Mouse (Mus musculus): ENCODE results near the gene Dnajc1. TPM values are rescaled to one million over a fixed set of nuclear protein-coding genes. Genes with fewer than 3 reads are reported as not detected.

The Dnajc1 gene
- polyA plus RNA-seq, 1 experiment from 2014 or later: 32.9 TPM

- no peaks in the 10 kb centered on the region for H3K9me3 ChIP-seq (ENCODE audit: control insufficient read depth, low read length)
- no peak overlapping the region for H3K4me2 ChIP-seq (ENCODE audit: low read depth, low read length)
- no peak overlapping the region for H3K4me3 ChIP-seq (ENCODE audit: low read length)
- WGBS: 75% methylated on average over 4 of the region's 4 CpGs
- no peak for ATAC-seq (ENCODE audit: low read depth)
- H3K4me1 ChIP-seq (replicated peaks; ENCODE audit: control insufficient read depth, insufficient read depth, low read length): no peaks in the 10 kb centered on the region
- no peaks in the 10 kb centered on the region for H3K27me3 ChIP-seq (ENCODE audit: control insufficient read depth, insufficient read depth, low read depth, low read length)
- peaks cover 40% of the 10 kb centered on the region for H3K36me3 ChIP-seq (ENCODE audit: control insufficient read depth, insufficient read depth, low read length)
- no peak overlapping the region for H3K9ac ChIP-seq (ENCODE audit: low read length)
- no peak overlapping the region for H3K27ac ChIP-seq (ENCODE audit: low read length)
Observed at GRCm38 (mm10) chr2:18209948-18210347, 182.7 kb downstream of the Dnajc1 start.

GRCm38 (mm10) chr2:18209211-18209823 is 183.3 kb downstream of the Dnajc1 start:
- H3K27ac ChIP-seq (ENCODE audit: low read length): no peak overlapping the region
- 87% methylated on average over 7 of the region's 7 CpGs for WGBS
- no peaks in the 10 kb centered on the region for H3K9me3 ChIP-seq (ENCODE audit: control insufficient read depth, low read length)
- no peaks in the 10 kb centered on the region for H3K4me1 ChIP-seq (replicated peaks; ENCODE audit: control insufficient read depth, insufficient read depth, low read length)
- H3K36me3 ChIP-seq (ENCODE audit: control insufficient read depth, insufficient read depth, low read length): peaks cover 36% of the 10 kb centered on the region
- no peak for ATAC-seq (ENCODE audit: low read depth)
- no peak overlapping the region for H3K9ac ChIP-seq (ENCODE audit: low read length)
- H3K27me3 ChIP-seq (ENCODE audit: control insufficient read depth, insufficient read depth, low read depth, low read length): no peaks in the 10 kb centered on the region
- H3K4me3 ChIP-seq (ENCODE audit: low read length): no peak overlapping the region
- no peak overlapping the region for H3K4me2 ChIP-seq (ENCODE audit: low read depth, low read length)

- peaks cover 35% of the 10 kb centered on the region for H3K36me3 ChIP-seq (ENCODE audit: control insufficient read depth, insufficient read depth, low read length)
- H3K4me2 ChIP-seq (ENCODE audit: low read depth, low read length): no peak overlapping the region
- no peak overlapping the region for H3K9ac ChIP-seq (ENCODE audit: low read length)
- H3K27me3 ChIP-seq (ENCODE audit: control insufficient read depth, insufficient read depth, low read depth, low read length): no peaks in the 10 kb centered on the region
- no peak overlapping the region for H3K27ac ChIP-seq (ENCODE audit: low read length)
- 74% methylated on average over 6 of the region's 6 CpGs for WGBS
- no peak for ATAC-seq (ENCODE audit: low read depth)
- no peaks in the 10 kb centered on the region for H3K4me1 ChIP-seq (replicated peaks; ENCODE audit: control insufficient read depth, insufficient read depth, low read length)
- H3K9me3 ChIP-seq (ENCODE audit: control insufficient read depth, low read length): no peaks in the 10 kb centered on the region
- H3K4me3 ChIP-seq (ENCODE audit: low read length): no peak overlapping the region
Observed at GRCm38 (mm10) chr2:18208578-18208977, 184.1 kb downstream of the Dnajc1 start.

GRCm38 (mm10) chr2:18206811-18207210 is 185.8 kb downstream of the Dnajc1 start:
- H3K36me3 ChIP-seq (ENCODE audit: control insufficient read depth, insufficient read depth, low read length): peaks cover 41% of the 10 kb centered on the region
- H3K4me2 ChIP-seq (ENCODE audit: low read depth, low read length): no peak overlapping the region
- no peak for ATAC-seq (ENCODE audit: low read depth)
- 81% methylated on average over 10 of the region's 10 CpGs for WGBS
- H3K27me3 ChIP-seq (ENCODE audit: control insufficient read depth, insufficient read depth, low read depth, low read length): no peaks in the 10 kb centered on the region
- H3K4me1 ChIP-seq (replicated peaks; ENCODE audit: control insufficient read depth, insufficient read depth, low read length): no peaks in the 10 kb centered on the region
- no peak overlapping the region for H3K9ac ChIP-seq (ENCODE audit: low read length)
- H3K9me3 ChIP-seq (ENCODE audit: control insufficient read depth, low read length): no peaks in the 10 kb centered on the region
- H3K4me3 ChIP-seq (ENCODE audit: low read length): no peak overlapping the region
- H3K27ac ChIP-seq (ENCODE audit: low read length): no peak overlapping the region

- WGBS: 77% methylated on average over 3 of the region's 3 CpGs
- Histone ChIP-seq H3K36me3 (ENCODE audit: control insufficient read depth, insufficient read depth, low read length) (peaks cover 36% of the 10 kb centered on the region), H3K9me3 (ENCODE audit: control insufficient read depth, low read length) (no peaks in the 10 kb centered on the region), H3K9ac (ENCODE audit: low read length) (no peak overlapping the region), H3K27ac (ENCODE audit: low read length) (no peak overlapping the region), H3K27me3 (ENCODE audit: control insufficient read depth, insufficient read depth, low read depth, low read length) (no peaks in the 10 kb centered on the region), H3K4me2 (ENCODE audit: low read depth, low read length) (no peak overlapping the region), H3K4me1 (replicated peaks; ENCODE audit: control insufficient read depth, insufficient read depth, low read length) (no peaks in the 10 kb centered on the region), H3K4me3 (ENCODE audit: low read length) (no peak overlapping the region)
- ATAC-seq (ENCODE audit: low read depth): 0 out of 2 replicates have a peak, but pooled peaks have one; percentile 17
Observed at GRCm38 (mm10) chr2:18205118-18205517, 187.5 kb downstream of the Dnajc1 start.

- no peak for ATAC-seq (ENCODE audit: low read depth)
- Histone ChIP-seq H3K9me3 (ENCODE audit: control insufficient read depth, low read length) (no peaks in the 10 kb centered on the region), H3K27ac (ENCODE audit: low read length) (no peak overlapping the region), H3K4me3 (ENCODE audit: low read length) (no peak overlapping the region), H3K27me3 (ENCODE audit: control insufficient read depth, insufficient read depth, low read depth, low read length) (no peaks in the 10 kb centered on the region), H3K36me3 (ENCODE audit: control insufficient read depth, insufficient read depth, low read length) (peaks cover 26% of the 10 kb centered on the region), H3K4me1 (replicated peaks; ENCODE audit: control insufficient read depth, insufficient read depth, low read length) (no peaks in the 10 kb centered on the region), H3K9ac (ENCODE audit: low read length) (no peak overlapping the region), H3K4me2 (ENCODE audit: low read depth, low read length) (no peak overlapping the region)
- 95% methylated on average over 4 of the region's 4 CpGs for WGBS
Observed at GRCm38 (mm10) chr2:18202923-18203322, 189.7 kb downstream of the Dnajc1 start.

GRCm38 (mm10) chr2:18201820-18202462 is 190.7 kb downstream of the Dnajc1 start:
- WGBS: 56% methylated on average over 1 of the region's 1 CpGs
- no peak overlapping the region for H3K9ac ChIP-seq (ENCODE audit: low read length)
- H3K27me3 ChIP-seq (ENCODE audit: control insufficient read depth, insufficient read depth, low read depth, low read length): no peaks in the 10 kb centered on the region
- no peak overlapping the region for H3K4me3 ChIP-seq (ENCODE audit: low read length)
- no peak overlapping the region for H3K4me2 ChIP-seq (ENCODE audit: low read depth, low read length)
- H3K36me3 ChIP-seq (ENCODE audit: control insufficient read depth, insufficient read depth, low read length): peaks cover 28% of the 10 kb centered on the region
- H3K4me1 ChIP-seq (replicated peaks; ENCODE audit: control insufficient read depth, insufficient read depth, low read length): no peaks in the 10 kb centered on the region
- no peak for ATAC-seq (ENCODE audit: low read depth)
- no peak overlapping the region for H3K27ac ChIP-seq (ENCODE audit: low read length)
- no peaks in the 10 kb centered on the region for H3K9me3 ChIP-seq (ENCODE audit: control insufficient read depth, low read length)

GRCm38 (mm10) chr2:18195691-18196396 is 196.8 kb downstream of the Dnajc1 start:
- WGBS: 43% methylated on average over 3 of the region's 3 CpGs
- H3K27ac ChIP-seq (ENCODE audit: low read length): peak overlapping the region; percentile 71
- no peak overlapping the region for H3K4me2 ChIP-seq (ENCODE audit: low read depth, low read length)
- no peaks in the 10 kb centered on the region for H3K27me3 ChIP-seq (ENCODE audit: control insufficient read depth, insufficient read depth, low read depth, low read length)
- H3K4me1 ChIP-seq (replicated peaks; ENCODE audit: control insufficient read depth, insufficient read depth, low read length): 0 out of 2 replicates have a peak, but pooled peaks cover 3% of the 10 kb centered on the region
- peak; percentile 96 for ATAC-seq (ENCODE audit: low read depth)
- no peak overlapping the region for H3K4me3 ChIP-seq (ENCODE audit: low read length)
- peaks cover 9% of the 10 kb centered on the region; the same call in 1 of the 2 replicates for H3K36me3 ChIP-seq (ENCODE audit: control insufficient read depth, insufficient read depth, low read length)
- H3K9me3 ChIP-seq (ENCODE audit: control insufficient read depth, low read length): no peaks in the 10 kb centered on the region
- no peak overlapping the region for H3K9ac ChIP-seq (ENCODE audit: low read length)

GRCm38 (mm10) chr2:18195285-18195684 is 197.3 kb downstream of the Dnajc1 start:
- H3K36me3 ChIP-seq (ENCODE audit: control insufficient read depth, insufficient read depth, low read length): peaks cover 9% of the 10 kb centered on the region; the same call in 1 of the 2 replicates
- H3K4me3 ChIP-seq (ENCODE audit: low read length): no peak overlapping the region
- H3K27ac ChIP-seq (ENCODE audit: low read length): no peak overlapping the region
- H3K4me2 ChIP-seq (ENCODE audit: low read depth, low read length): no peak overlapping the region
- H3K9me3 ChIP-seq (ENCODE audit: control insufficient read depth, low read length): no peaks in the 10 kb centered on the region
- no peak overlapping the region for H3K9ac ChIP-seq (ENCODE audit: low read length)
- 0 out of 2 replicates have a peak, but pooled peaks cover 3% of the 10 kb centered on the region for H3K4me1 ChIP-seq (replicated peaks; ENCODE audit: control insufficient read depth, insufficient read depth, low read length)
- no peaks in the 10 kb centered on the region for H3K27me3 ChIP-seq (ENCODE audit: control insufficient read depth, insufficient read depth, low read depth, low read length)
- ATAC-seq (ENCODE audit: low read depth): no peak
- 61% methylated on average over 4 of the region's 4 CpGs for WGBS
